Mouse (Mus musculus): ENCODE data around the gene Leng8. TPM values are rescaled to one million over a fixed set of nuclear protein-coding genes. Genes with fewer than 3 reads are reported as not detected.
"Not testable (repeated sequence)": the region's sequence is repeated elsewhere in the genome, so short reads cannot be mapped to it uniquely, and the experiment has no call there.

Gene Leng8
- polyA plus RNA-seq, 1 experiment from 2014 or later: 9.1 TPM

GRCm38 (mm10) chr7:4149209-4150054, 12.6 kb downstream of the Leng8 start:
- Histone ChIP-seq H3K9ac (replicated peaks) (peak overlapping the region; percentile 86), H3K4me3 (ENCODE audit: low read depth, low read length) (peak overlapping the region; percentile 82), H3K27ac (ENCODE audit: low read depth) (peak overlapping the region; percentile 97), H3K4me2 (ENCODE audit: low read depth, low read length) (peak overlapping the region; percentile 98), H3K36me3 (replicated peaks; ENCODE audit: insufficient read depth, low read length) (peaks cover 35% of the 10 kb centered on the region), H3K9me3 (ENCODE audit: low read length) (no peaks in the 10 kb centered on the region), H3K4me1 (ENCODE audit: insufficient read depth) (peaks cover 26% of the 10 kb centered on the region), H3K27me3 (ENCODE audit: insufficient read depth, low read length) (0 out of 2 replicates have a peak, but pooled peaks cover 3% of the 10 kb centered on the region)
- peak; percentile 56 for ATAC-seq
- TF ChIP-seq CTCF (IDR thresholded peaks at IDR 0.05; ENCODE audit: low read depth): no peak
- no peak for TF ChIP-seq EP300 (IDR thresholded peaks at IDR 0.05; ENCODE audit: low read depth)
- WGBS (ENCODE audit: insufficient replicate concordance): under 1% methylated on average over 58 of the region's 64 CpGs
- DNase-seq: peak; percentile 83

- Histone ChIP-seq H3K27ac (ENCODE audit: low read depth) (peak within 1 kb of the TSS; percentile 97), H3K4me2 (ENCODE audit: low read depth, low read length) (peak within 1 kb of the TSS; percentile 98), H3K9ac (replicated peaks) (peak within 1 kb of the TSS; percentile 86), H3K27me3 (ENCODE audit: insufficient read depth, low read length) (0 out of 2 replicates have a peak, but pooled peaks cover 3% of the 10 kb centered on the region), H3K36me3 (replicated peaks; ENCODE audit: insufficient read depth, low read length) (peaks cover 28% of the 10 kb centered on the region), H3K4me1 (ENCODE audit: insufficient read depth) (peaks cover 26% of the 10 kb centered on the region), H3K9me3 (ENCODE audit: low read length) (no peaks in the 10 kb centered on the region), H3K4me3 (ENCODE audit: low read depth, low read length) (peak within 1 kb of the TSS; percentile 82)
- peak; percentile 37 for ATAC-seq
- TF ChIP-seq CTCF (IDR thresholded peaks at IDR 0.05; ENCODE audit: low read depth): no peak
- TF ChIP-seq EP300 (IDR thresholded peaks at IDR 0.05; ENCODE audit: low read depth): no peak
- peak; percentile 54 for DNase-seq
- WGBS (ENCODE audit: insufficient replicate concordance): 2% methylated on average over 14 of the region's 14 CpGs
Observed at GRCm38 (mm10) chr7:4150059-4150541, 13.3 kb downstream of the Leng8 start, which contains the start of gene Leng9. Leng9 (minus strand) TSS chr7:4150374.

- TF ChIP-seq EP300 (IDR thresholded peaks at IDR 0.05; ENCODE audit: low read depth) (peak; percentile 38; the same call in 1 of the 2 replicates), CTCF (IDR thresholded peaks at IDR 0.05; ENCODE audit: low read depth) (no peak)
- H3K36me3 ChIP-seq (replicated peaks; ENCODE audit: insufficient read depth, low read length): peaks cover 21% of the 10 kb centered on the region
- H3K4me2 ChIP-seq (ENCODE audit: low read depth, low read length): peak overlapping the region; percentile 98
- ATAC-seq (peak; percentile 87), DNase-seq (peak; percentile 83)
- peak overlapping the region; percentile 82 for H3K4me3 ChIP-seq (ENCODE audit: low read depth, low read length)
- peaks cover 26% of the 10 kb centered on the region for H3K4me1 ChIP-seq (ENCODE audit: insufficient read depth)
- WGBS (ENCODE audit: insufficient replicate concordance): 8% methylated on average over 14 of the region's 14 CpGs
- H3K27me3 ChIP-seq (ENCODE audit: insufficient read depth, low read length): 0 out of 2 replicates have a peak, but pooled peaks cover 3% of the 10 kb centered on the region
- H3K27ac ChIP-seq (ENCODE audit: low read depth): peak overlapping the region; percentile 97
- H3K9ac ChIP-seq (replicated peaks): peak overlapping the region; percentile 86; the same call in 1 of the 2 replicates
- H3K9me3 ChIP-seq (ENCODE audit: low read length): no peaks in the 10 kb centered on the region
Observed at GRCm38 (mm10) chr7:4150811-4151221, 14.0 kb downstream of the Leng8 start.

GRCm38 (mm10) chr7:4151241-4151640, 14.4 kb downstream of the Leng8 start:
- peak overlapping the region; percentile 82 for H3K4me3 ChIP-seq (ENCODE audit: low read depth, low read length)
- TF ChIP-seq EP300 (IDR thresholded peaks at IDR 0.05; ENCODE audit: low read depth) (no peak), CTCF (IDR thresholded peaks at IDR 0.05; ENCODE audit: low read depth) (no peak)
- WGBS (ENCODE audit: insufficient replicate concordance): 19% methylated on average over 22 of the region's 22 CpGs
- H3K4me1 ChIP-seq (ENCODE audit: insufficient read depth): peaks cover 26% of the 10 kb centered on the region
- 0 out of 2 replicates have a peak, but pooled peaks cover 3% of the 10 kb centered on the region for H3K27me3 ChIP-seq (ENCODE audit: insufficient read depth, low read length)
- H3K4me2 ChIP-seq (ENCODE audit: low read depth, low read length): peak overlapping the region; percentile 98
- H3K27ac ChIP-seq (ENCODE audit: low read depth): peak overlapping the region; percentile 97
- peak; percentile 27 for DNase-seq
- peak; percentile 5; the same call in 1 of the 2 replicates for ATAC-seq
- peaks cover 17% of the 10 kb centered on the region for H3K36me3 ChIP-seq (replicated peaks; ENCODE audit: insufficient read depth, low read length)
- H3K9ac ChIP-seq (replicated peaks): peak overlapping the region; percentile 36; the same call in 1 of the 2 replicates
- no peaks in the 10 kb centered on the region for H3K9me3 ChIP-seq (ENCODE audit: low read length)

- no peak for TF ChIP-seq EP300 (IDR thresholded peaks at IDR 0.05; ENCODE audit: low read depth)
- no peak for TF ChIP-seq CTCF (IDR thresholded peaks at IDR 0.05; ENCODE audit: low read depth)
- no peak overlapping the region for H3K9ac ChIP-seq (replicated peaks)
- H3K36me3 ChIP-seq (replicated peaks; ENCODE audit: insufficient read depth, low read length): no peaks in the 10 kb centered on the region
- H3K4me2 ChIP-seq (ENCODE audit: low read depth, low read length): no peak overlapping the region
- H3K4me1 ChIP-seq (ENCODE audit: insufficient read depth): peaks cover 16% of the 10 kb centered on the region; the same call in 1 of the 2 replicates
- 71% methylated on average over 5 of the region's 5 CpGs for WGBS (ENCODE audit: insufficient replicate concordance)
- no peaks in the 10 kb centered on the region for H3K9me3 ChIP-seq (ENCODE audit: low read length)
- DNase-seq: peak; percentile 1
- H3K27me3 ChIP-seq (ENCODE audit: insufficient read depth, low read length): 0 out of 2 replicates have a peak, but pooled peaks cover 3% of the 10 kb centered on the region
- no peak for ATAC-seq
- H3K27ac ChIP-seq (ENCODE audit: low read depth): no peak overlapping the region
- H3K4me3 ChIP-seq (ENCODE audit: low read depth, low read length): no peak overlapping the region
Observed at GRCm38 (mm10) chr7:4154356-4154755, 17.5 kb downstream of the Leng8 start.

- H3K27ac ChIP-seq (ENCODE audit: low read depth): no peak overlapping the region
- H3K9me3 ChIP-seq (ENCODE audit: low read length): no peaks in the 10 kb centered on the region
- H3K4me3 ChIP-seq (ENCODE audit: low read depth, low read length): no peak overlapping the region
- 0 out of 2 replicates have a peak, but pooled peaks cover 3% of the 10 kb centered on the region for H3K27me3 ChIP-seq (ENCODE audit: insufficient read depth, low read length)
- ATAC-seq (no peak), DNase-seq (no peak)
- WGBS (ENCODE audit: insufficient replicate concordance): 68% methylated on average over 4 of the region's 4 CpGs
- no peak for TF ChIP-seq CTCF (IDR thresholded peaks at IDR 0.05; ENCODE audit: low read depth)
- no peak for TF ChIP-seq EP300 (IDR thresholded peaks at IDR 0.05; ENCODE audit: low read depth)
- H3K36me3 ChIP-seq (replicated peaks; ENCODE audit: insufficient read depth, low read length): no peaks in the 10 kb centered on the region
- H3K4me1 ChIP-seq (ENCODE audit: insufficient read depth): peaks cover 14% of the 10 kb centered on the region; the same call in 1 of the 2 replicates
- H3K9ac ChIP-seq (replicated peaks): no peak overlapping the region
- no peak overlapping the region for H3K4me2 ChIP-seq (ENCODE audit: low read depth, low read length)
Observed at GRCm38 (mm10) chr7:4154976-4155375, 18.1 kb downstream of the Leng8 start.

- H3K9me3 ChIP-seq (ENCODE audit: low read length); H3K4me3 ChIP-seq (ENCODE audit: low read depth, low read length); ATAC-seq; H3K27me3 ChIP-seq (ENCODE audit: insufficient read depth, low read length); H3K4me2 ChIP-seq (ENCODE audit: low read depth, low read length); H3K27ac ChIP-seq (ENCODE audit: low read depth); H3K4me1 ChIP-seq (ENCODE audit: insufficient read depth); DNase-seq; H3K9ac ChIP-seq (replicated peaks); H3K36me3 ChIP-seq (replicated peaks; ENCODE audit: insufficient read depth, low read length): not testable (repeated sequence)
- WGBS (ENCODE audit: insufficient replicate concordance): 88% methylated on average over 4 of the region's 4 CpGs
Observed at GRCm38 (mm10) chr7:4161596-4161995, 24.8 kb downstream of the Leng8 start.

Measured in liver, postnatal 0 days (tissue).